Mouse (Mus musculus): ENCODE data around the gene Fxyd2. TPM values are rescaled to one million over a fixed set of nuclear protein-coding genes. Genes with fewer than 3 reads are reported as not detected.

The Fxyd2 gene
- polyA plus RNA-seq, 1 experiment from 2014 or later: 2.6 TPM

DNA sequence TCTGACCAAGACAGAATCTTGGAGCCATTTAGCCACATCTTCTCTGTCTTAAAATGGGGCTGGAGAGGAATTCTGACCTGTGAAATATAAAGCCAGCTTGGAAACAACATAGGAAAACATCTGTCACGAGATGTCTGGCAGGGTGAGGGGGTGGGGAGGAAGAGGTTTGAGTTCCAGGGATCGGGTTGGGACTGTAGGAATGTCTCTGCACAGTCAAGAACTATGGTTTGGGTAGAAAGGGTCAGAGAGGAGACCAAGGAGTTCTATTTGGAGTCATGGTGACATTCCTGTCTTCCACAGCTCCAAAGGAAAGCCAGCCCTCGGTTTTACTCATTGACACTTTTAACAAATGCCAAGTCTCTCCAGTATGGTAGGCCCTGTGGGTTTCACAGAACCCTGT lies 25.6 kb upstream of the Fxyd2 start:
- no peaks in the 10 kb centered on the region for H3K9me3 ChIP-seq
- ATAC-seq (ENCODE audit: insufficient read depth, low FRiP score, low read depth): no peak
- H3K4me2 ChIP-seq: no peak overlapping the region
- H3K36me3 ChIP-seq: no peaks in the 10 kb centered on the region
- H3K27me3 ChIP-seq (replicated peaks): no peaks in the 10 kb centered on the region
- H3K9ac ChIP-seq: no peak overlapping the region
- H3K4me3 ChIP-seq (replicated peaks): no peak overlapping the region
- peaks cover 5% of the 10 kb centered on the region; the same call in 1 of the 2 replicates for H3K4me1 ChIP-seq
- 44% methylated on average over 3 of the region's 3 CpGs for WGBS
- H3K27ac ChIP-seq: no peak overlapping the region

DNA sequence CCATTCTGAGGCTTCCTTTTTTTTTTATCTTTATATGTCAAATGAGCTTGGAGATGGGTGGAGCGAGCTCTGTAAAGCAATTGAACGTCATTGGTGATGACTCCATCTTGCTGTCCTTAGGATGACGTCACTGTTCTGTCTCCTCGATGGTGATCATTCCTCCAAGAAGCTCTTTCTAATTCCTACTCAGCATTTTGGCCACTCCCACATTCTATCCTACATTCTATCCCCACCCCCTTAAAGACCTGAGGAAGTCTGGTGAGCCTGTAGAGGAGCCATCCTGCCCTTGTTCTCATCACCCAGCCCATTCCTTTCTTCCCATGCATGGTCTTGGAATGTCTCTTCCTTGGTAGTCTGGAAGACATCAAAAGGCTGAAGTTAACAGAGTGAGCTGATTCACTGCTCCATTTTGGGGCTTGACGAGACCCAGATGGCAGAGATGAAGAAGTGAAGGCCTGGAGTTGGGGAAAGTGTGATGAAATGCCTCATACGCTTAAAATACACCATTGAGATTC lies 24.4 kb upstream of the Fxyd2 start:
- Histone ChIP-seq H3K9me3 (no peaks in the 10 kb centered on the region), H3K27me3 (replicated peaks) (no peaks in the 10 kb centered on the region), H3K27ac (no peak overlapping the region), H3K9ac (no peak overlapping the region), H3K36me3 (no peaks in the 10 kb centered on the region), H3K4me3 (replicated peaks) (no peak overlapping the region), H3K4me2 (no peak overlapping the region), H3K4me1 (peaks cover 5% of the 10 kb centered on the region; the same call in 1 of the 2 replicates)
- 68% methylated on average over 6 of the region's 6 CpGs for WGBS
- no peak for ATAC-seq (ENCODE audit: insufficient read depth, low FRiP score, low read depth)

DNA sequence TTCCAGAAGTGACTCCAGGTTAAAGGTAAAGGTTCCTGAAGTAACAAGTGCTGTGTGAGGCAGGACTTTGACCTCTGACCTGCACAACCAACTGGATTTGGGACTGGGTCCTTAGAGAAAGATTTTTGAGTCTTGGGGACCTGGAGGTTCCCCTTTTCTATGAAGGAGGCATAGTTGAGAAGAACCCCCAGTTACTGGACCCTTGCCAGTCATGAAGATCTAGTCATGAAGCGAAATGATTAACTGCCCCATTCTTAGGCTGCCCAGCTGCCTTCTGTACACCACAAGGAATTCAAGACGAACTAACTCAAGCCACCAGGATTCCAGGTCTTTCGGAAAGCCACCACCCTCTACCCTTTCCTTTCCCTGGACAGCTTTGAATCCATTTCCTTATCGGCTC lies 23.0 kb upstream of the Fxyd2 start:
- no peaks in the 10 kb centered on the region for H3K9me3 ChIP-seq
- H3K4me1 ChIP-seq: no peaks in the 10 kb centered on the region; the same call in 1 of the 2 replicates
- no peak overlapping the region for H3K9ac ChIP-seq
- ATAC-seq (ENCODE audit: insufficient read depth, low FRiP score, low read depth): no peak
- 42% methylated on average over 4 of the region's 4 CpGs for WGBS
- H3K4me2 ChIP-seq: no peak overlapping the region
- H3K27me3 ChIP-seq (replicated peaks): no peaks in the 10 kb centered on the region
- no peak overlapping the region for H3K4me3 ChIP-seq (replicated peaks)
- H3K27ac ChIP-seq: no peak overlapping the region
- H3K36me3 ChIP-seq: no peaks in the 10 kb centered on the region

DNA sequence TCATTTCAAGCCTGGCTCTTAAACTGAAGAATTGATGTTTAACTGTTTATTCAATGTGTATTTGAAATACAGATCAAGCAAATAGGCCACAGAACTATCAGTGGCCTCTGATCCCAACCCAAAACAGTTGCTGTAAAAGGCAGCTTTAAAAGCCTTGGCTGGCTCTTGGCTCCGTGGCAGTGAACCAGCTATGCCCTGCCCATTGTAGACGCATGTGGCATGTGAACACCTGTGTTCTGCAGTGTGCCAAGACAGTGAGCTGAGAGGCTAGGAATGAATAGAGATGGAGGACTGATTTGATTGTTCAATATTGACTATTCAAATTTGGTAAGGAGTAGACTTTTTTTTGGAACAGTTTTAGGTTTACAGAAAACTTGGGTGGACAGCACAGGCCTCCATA lies 22.6 kb upstream of the Fxyd2 start:
- Histone ChIP-seq H3K9me3 (no peaks in the 10 kb centered on the region), H3K4me2 (no peak overlapping the region), H3K36me3 (no peaks in the 10 kb centered on the region), H3K4me3 (replicated peaks) (no peak overlapping the region), H3K4me1 (no peaks in the 10 kb centered on the region; the same call in 1 of the 2 replicates), H3K27ac (no peak overlapping the region), H3K9ac (no peak overlapping the region), H3K27me3 (replicated peaks) (no peaks in the 10 kb centered on the region)
- 58% methylated on average over 2 of the region's 2 CpGs for WGBS
- no peak for ATAC-seq (ENCODE audit: insufficient read depth, low FRiP score, low read depth)

DNA sequence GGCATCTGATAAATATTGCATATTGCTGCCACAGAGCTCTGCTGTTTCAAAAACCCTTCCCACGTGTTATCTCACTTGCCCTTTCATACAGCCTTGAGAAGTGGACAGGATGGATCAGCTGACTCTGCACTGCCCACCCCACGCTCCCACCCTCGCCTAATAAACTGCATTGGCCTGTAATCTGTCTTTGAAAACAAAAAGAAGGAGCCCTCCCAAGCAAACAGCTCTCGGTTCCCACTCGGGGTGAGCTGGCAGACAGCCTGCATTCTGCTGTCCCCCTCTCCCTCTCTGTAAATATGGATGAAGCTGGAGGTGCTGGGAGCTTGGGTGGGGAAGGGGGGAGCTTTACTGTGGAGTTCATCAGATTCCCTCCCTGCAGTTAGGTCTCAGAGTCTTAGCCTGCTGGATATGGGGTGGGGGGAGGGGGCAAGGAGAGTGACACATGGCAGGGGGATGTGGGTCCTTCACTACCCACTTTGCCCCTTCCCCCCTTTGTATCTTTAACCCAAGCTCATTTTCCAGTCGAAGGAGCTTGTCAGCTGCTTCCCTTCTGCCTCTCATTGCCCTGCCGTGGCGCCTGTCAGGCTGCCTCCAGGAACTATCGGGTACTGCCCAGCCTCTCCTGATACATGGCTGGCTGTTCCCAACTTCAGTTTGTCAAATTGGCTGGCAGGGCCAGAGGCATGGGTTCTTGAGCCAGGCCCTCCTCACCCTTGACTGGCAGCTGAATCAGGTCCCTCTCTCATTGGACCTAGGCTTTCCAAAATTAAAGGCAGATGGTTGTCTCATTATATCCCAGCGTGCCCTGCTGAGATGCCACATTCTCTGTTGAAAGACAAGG lies 18.8 kb upstream of the Fxyd2 start:
- Histone ChIP-seq H3K27ac (no peak overlapping the region), H3K4me2 (no peak overlapping the region), H3K27me3 (replicated peaks) (no peaks in the 10 kb centered on the region), H3K9ac (no peak overlapping the region), H3K9me3 (no peaks in the 10 kb centered on the region), H3K4me3 (replicated peaks) (no peak overlapping the region), H3K4me1 (no peaks in the 10 kb centered on the region), H3K36me3 (no peaks in the 10 kb centered on the region)
- ATAC-seq (ENCODE audit: insufficient read depth, low FRiP score, low read depth): no peak
- 47% methylated on average over 10 of the region's 10 CpGs for WGBS

DNA sequence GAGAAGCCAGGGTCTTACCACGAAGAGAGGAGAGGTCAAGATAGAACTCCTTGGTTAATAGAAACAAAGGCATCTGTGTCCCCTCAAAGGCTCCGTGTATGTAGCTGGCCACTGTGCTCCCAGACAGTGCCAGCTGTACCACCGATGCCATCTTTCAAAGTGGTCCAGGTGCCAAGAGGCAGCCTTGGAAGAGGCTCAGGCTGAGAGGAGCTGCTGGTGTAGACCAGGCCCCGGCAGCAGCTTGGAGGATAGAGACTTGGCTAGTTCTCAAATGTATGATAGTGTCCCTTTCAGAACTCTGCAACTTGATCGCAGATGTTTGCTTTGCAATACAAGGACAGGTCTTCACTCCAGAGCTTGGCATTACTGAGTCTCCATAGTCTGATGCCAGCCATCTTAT lies 17.1 kb upstream of the Fxyd2 start:
- H3K27me3 ChIP-seq (replicated peaks): no peaks in the 10 kb centered on the region
- WGBS: 69% methylated on average over 5 of the region's 5 CpGs
- no peaks in the 10 kb centered on the region for H3K9me3 ChIP-seq
- H3K4me3 ChIP-seq (replicated peaks): no peak overlapping the region
- ATAC-seq (ENCODE audit: insufficient read depth, low FRiP score, low read depth): no peak
- H3K27ac ChIP-seq: no peak overlapping the region
- H3K4me1 ChIP-seq: no peaks in the 10 kb centered on the region
- no peak overlapping the region for H3K4me2 ChIP-seq
- no peak overlapping the region for H3K9ac ChIP-seq
- no peaks in the 10 kb centered on the region for H3K36me3 ChIP-seq

DNA sequence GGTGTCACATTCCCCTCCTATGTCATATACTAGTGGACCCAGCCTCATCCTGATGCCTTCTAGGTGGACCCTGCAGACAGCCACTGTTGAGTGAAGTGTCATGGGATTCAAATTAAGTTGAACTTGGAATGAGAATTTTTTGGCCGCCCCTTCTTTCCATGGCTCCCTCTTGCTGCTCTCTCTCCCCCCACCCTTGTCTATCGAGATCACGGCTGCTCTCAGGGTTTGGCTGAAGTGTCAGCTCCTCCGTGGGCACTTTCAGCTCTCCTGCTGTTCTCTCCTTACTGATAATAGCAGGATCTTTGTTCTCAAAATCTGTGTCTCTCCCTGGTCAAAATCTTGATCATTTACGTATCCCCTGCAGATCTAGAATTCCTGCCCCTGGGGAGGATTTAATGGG lies 16.6 kb upstream of the Fxyd2 start:
- H3K9me3 ChIP-seq: no peaks in the 10 kb centered on the region
- no peak for ATAC-seq (ENCODE audit: insufficient read depth, low FRiP score, low read depth)
- H3K27ac ChIP-seq: no peak overlapping the region
- WGBS: 83% methylated on average over 5 of the region's 5 CpGs
- H3K27me3 ChIP-seq (replicated peaks): no peaks in the 10 kb centered on the region
- no peaks in the 10 kb centered on the region for H3K36me3 ChIP-seq
- no peak overlapping the region for H3K4me3 ChIP-seq (replicated peaks)
- H3K4me1 ChIP-seq: no peaks in the 10 kb centered on the region
- no peak overlapping the region for H3K9ac ChIP-seq
- no peak overlapping the region for H3K4me2 ChIP-seq

DNA sequence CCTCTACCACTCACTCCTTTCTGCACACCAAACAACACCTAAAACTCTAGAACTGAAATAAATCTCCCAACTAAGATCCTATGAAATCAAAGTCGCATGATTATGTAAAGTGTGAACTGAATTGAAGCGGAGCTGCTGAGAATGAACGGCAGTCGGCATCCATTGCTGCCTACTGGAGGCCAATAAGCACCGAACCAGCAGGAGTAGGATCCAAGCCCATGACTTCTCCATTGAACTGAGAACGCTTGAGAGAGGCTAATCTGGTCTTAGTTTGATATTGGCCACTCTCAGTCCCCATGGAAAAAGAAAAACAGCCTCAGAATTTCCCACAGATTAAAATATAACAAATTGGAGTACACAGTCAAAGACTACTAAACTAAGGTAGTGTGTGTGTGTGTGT lies 15.6 kb upstream of the Fxyd2 start:
- no peaks in the 10 kb centered on the region for H3K36me3 ChIP-seq

DNA sequence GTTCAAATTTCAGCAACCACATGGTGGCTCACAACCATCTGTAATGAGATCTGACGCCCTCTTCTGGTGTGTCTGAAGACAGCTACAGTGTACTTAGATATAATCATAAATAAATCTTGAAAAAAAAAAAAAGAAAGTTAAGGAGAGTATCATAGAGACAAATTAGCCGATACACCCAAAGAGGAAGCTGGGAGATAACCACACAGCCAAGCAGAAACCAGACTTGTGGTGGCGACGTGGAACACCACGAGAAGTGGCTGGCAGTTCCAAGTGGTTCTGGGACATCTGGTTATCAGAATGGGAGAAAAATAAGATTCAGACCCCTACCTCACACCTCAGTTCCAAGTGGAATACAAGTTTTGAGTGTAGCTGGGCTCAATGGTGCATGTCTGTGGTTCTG lies 12.8 kb upstream of the Fxyd2 start:
- ATAC-seq (ENCODE audit: insufficient read depth, low FRiP score, low read depth): no peak
- no peaks in the 10 kb centered on the region for H3K27me3 ChIP-seq (replicated peaks)
- 76% methylated on average over 5 of the region's 5 CpGs for WGBS
- no peaks in the 10 kb centered on the region for H3K36me3 ChIP-seq
- H3K4me1 ChIP-seq: no peaks in the 10 kb centered on the region
- no peak overlapping the region for H3K9ac ChIP-seq
- H3K27ac ChIP-seq: no peak overlapping the region
- no peaks in the 10 kb centered on the region for H3K9me3 ChIP-seq
- no peak overlapping the region for H3K4me2 ChIP-seq
- no peak overlapping the region for H3K4me3 ChIP-seq (replicated peaks)

More for the DNA sequence above, 15.6 kb upstream of the Fxyd2 start:
- Histone ChIP-seq H3K9ac (no peak overlapping the region), H3K27ac (no peak overlapping the region), H3K4me2 (no peak overlapping the region), H3K4me1 (no peaks in the 10 kb centered on the region), H3K9me3 (no peaks in the 10 kb centered on the region), H3K27me3 (replicated peaks) (no peaks in the 10 kb centered on the region), H3K4me3 (replicated peaks) (no peak overlapping the region)
- no peak for ATAC-seq (ENCODE audit: insufficient read depth, low FRiP score, low read depth)
- WGBS: 92% methylated on average over 6 of the region's 6 CpGs

DNA sequence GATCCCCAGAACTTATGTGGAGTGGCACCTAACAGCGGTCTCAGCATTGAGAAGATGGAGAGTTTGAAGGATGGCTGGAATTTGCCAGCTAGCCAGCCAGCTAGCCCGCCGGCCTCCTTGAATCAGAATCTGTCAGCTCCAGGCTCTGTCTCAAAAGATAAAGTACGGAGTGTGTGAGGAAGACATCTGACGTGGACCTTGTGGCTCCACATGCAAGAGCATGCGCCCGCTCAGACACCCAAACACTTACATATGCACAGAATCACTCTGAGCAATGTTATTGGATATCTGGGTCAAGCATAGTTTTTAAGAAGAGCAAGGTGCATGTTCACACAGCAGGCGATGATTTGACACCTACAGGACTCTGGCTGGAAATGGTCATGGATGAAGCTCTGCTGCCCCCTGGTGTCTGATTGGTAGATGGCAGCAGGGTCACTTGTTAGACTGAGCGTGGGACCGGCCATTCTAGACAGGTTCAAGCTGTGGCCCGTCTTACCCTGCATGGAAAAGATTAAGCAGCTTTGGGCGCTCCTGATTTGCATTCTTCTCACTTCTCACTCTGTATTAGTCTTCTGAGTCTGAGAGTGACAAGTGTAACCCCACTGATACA lies 11.0 kb upstream of the Fxyd2 start:
- no peaks in the 10 kb centered on the region for H3K27me3 ChIP-seq (replicated peaks)
- H3K36me3 ChIP-seq: no peaks in the 10 kb centered on the region
- H3K4me3 ChIP-seq (replicated peaks): no peak overlapping the region
- H3K4me1 ChIP-seq: no peaks in the 10 kb centered on the region
- no peak overlapping the region for H3K27ac ChIP-seq
- WGBS: 38% methylated on average over 12 of the region's 12 CpGs
- ATAC-seq (ENCODE audit: insufficient read depth, low FRiP score, low read depth): no peak
- H3K9me3 ChIP-seq: no peaks in the 10 kb centered on the region
- H3K9ac ChIP-seq: no peak overlapping the region
- H3K4me2 ChIP-seq: no peak overlapping the region

DNA sequence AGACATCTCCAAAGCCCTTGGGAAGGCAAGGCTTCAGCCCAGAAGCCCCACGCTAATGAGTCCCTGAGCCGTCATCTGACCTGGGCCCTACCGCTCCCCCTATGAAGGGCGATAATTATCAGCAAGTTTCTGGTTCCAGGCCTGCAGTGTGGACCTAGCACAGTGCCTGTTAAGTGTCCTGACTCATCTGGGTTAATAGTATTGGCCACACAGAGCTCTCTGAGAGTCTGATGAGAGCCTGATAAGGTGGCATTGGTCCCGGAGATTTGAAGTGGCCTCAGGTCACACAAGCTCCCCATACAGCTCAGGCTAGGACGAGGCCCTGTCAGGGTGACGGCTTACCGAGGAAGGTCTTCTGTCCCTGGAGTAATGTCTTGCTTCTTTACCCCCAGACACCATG lies 9.9 kb upstream of the Fxyd2 start:
- Histone ChIP-seq H3K4me1 (no peaks in the 10 kb centered on the region), H3K27ac (no peak overlapping the region), H3K4me2 (no peak overlapping the region), H3K9ac (no peak overlapping the region), H3K36me3 (no peaks in the 10 kb centered on the region), H3K4me3 (replicated peaks) (no peak overlapping the region), H3K27me3 (replicated peaks) (no peaks in the 10 kb centered on the region), H3K9me3 (no peaks in the 10 kb centered on the region)
- no peak for ATAC-seq (ENCODE audit: insufficient read depth, low FRiP score, low read depth)
- WGBS: 87% methylated on average over 8 of the region's 8 CpGs

DNA sequence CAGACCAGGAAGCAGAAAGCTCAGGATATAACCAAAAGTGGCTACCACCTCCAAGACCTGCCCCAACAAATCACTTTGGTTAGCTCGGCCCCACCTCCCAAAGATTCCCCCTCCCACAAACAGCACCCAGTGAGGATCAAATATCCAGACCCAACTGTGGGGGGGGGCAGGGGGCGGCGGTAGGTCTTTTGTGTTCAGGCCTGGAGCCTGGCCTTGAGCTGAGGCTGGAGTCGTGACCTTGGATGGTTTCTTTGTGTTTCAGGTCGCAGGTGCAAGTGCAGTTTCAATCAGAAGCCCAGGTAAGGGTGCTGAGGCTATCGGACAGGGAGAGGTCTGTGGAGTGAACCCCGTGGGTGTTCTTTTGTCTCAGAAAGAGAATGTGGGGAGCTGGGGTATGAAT lies 8.2 kb upstream of the Fxyd2 start:
- Histone ChIP-seq H3K4me1 (no peaks in the 10 kb centered on the region), H3K9me3 (no peaks in the 10 kb centered on the region), H3K27me3 (replicated peaks) (no peaks in the 10 kb centered on the region), H3K27ac (no peak overlapping the region), H3K9ac (no peak overlapping the region), H3K4me2 (no peak overlapping the region), H3K36me3 (no peaks in the 10 kb centered on the region), H3K4me3 (replicated peaks) (no peak overlapping the region)
- no peak for ATAC-seq (ENCODE audit: insufficient read depth, low FRiP score, low read depth)
- 64% methylated on average over 7 of the region's 7 CpGs for WGBS
